Mouse (Mus musculus) limb, embryonic 10.5 days (tissue): ENCODE results near the gene Tor4a. TPM values are rescaled to one million over a fixed set of nuclear protein-coding genes. Genes with fewer than 3 reads are reported as not detected.
A peak's percentile ranks its signal among the peaks of the same experiment; 100 is the strongest.

Experiments
- DNase-seq: peaks from one replicate; pipeline ENCODE4 v3.0.0-alpha.2; 2017; ENCODE audit warnings: low spot score
- H3K27ac ChIP-seq: fragments of 300-500 bp; sonication (generic); 2 replicates; pipeline ENCODE4 v1.5.1; 2016; ENCODE audit warnings: mild to moderate bottlenecking
- H3K27me3 ChIP-seq: fragments of 300-500 bp; sonication (generic); 2 replicates; pipeline ENCODE4 v1.6.1; 2016; ENCODE audit warnings: low read depth, mild to moderate bottlenecking; ENCODE audit not compliant: poor library complexity, severe bottlenecking
- H3K36me3 ChIP-seq: fragments of 300-500 bp; sonication (generic); 2 replicates; pipeline ENCODE4 v1.6.1; 2016; ENCODE audit warnings: mild to moderate bottlenecking, moderate library complexity
- H3K4me1 ChIP-seq: fragments of 300-500 bp; sonication (generic); 2 replicates; pipeline ENCODE4 v1.6.1; 2016
- H3K4me3 ChIP-seq: fragments of 300-500 bp; sonication (generic); 2 replicates; pipeline ENCODE4 v1.5.1; 2016; ENCODE audit warnings: mild to moderate bottlenecking, moderate library complexity
- H3K9me3 ChIP-seq: fragments of 300-500 bp; sonication (generic); replicated peaks from 2 replicates; pipeline ENCODE4 v1.6.1; 2016; ENCODE audit warnings: mild to moderate bottlenecking
- WGBS: fragments of 180-500 bp; shearing (Covaris S2); methylation state at CpG from one replicate; pipeline ENCODE4 v1.1.7; 2016; 5-methylcytosine and 5-hydroxymethylcytosine counted together
- polyA plus RNA-seq: library from polyadenylated mRNA; unstranded; fragments of >200 nt; fragmentation: Nextera tagmentation; extraction: Ambion mirVana; gene quantifications from 2 replicates; pipeline ENCODE4 v1.2.1, GENCODE M21; 2016

The Tor4a gene
- polyA plus RNA-seq, 1 experiment from 2014 or later, result 3.2 TPM

- H3K27me3 ChIP-seq, result peaks cover 56% of the 10 kb centered on the region
- no peak within 1 kb of the TSS for H3K27ac ChIP-seq
- H3K4me3 ChIP-seq, result no peak within 1 kb of the TSS
- no peaks in the 10 kb centered on the region for H3K36me3 ChIP-seq
- DNase-seq, result no peak
- WGBS, result 95% methylated on average over 3 of the region's 3 CpGs
- H3K9me3 ChIP-seq, result no peaks in the 10 kb centered on the region
- H3K4me1 ChIP-seq, result peaks cover 5% of the 10 kb centered on the region
Measured at GRCm38 (mm10) chr2:25234050-25234449, 37.4 kb upstream of the Tor4a start, which contains the start of gene Slc34a3. Slc34a3 (minus strand) TSS chr2:25234364.

DNA sequence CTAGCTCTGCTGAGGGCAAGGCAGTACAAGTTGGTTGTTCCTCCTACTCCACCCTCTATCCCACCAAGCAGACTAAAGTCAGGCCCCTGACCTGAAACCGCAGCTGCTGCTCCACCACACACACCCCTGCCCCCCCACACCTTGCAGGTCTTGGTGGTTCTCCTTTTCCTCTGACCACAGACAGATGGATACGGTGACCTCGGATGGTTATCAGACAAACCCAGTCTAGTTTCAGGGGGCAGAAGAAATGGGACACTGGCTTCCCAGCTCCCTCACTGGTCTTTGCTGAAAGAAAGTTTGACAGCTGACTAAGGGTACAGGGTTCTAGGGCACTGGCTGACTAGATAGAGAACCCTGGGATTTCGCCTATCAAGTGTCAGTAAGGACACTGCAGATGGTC, 36.7 kb upstream of the Tor4a start:
- H3K4me3 ChIP-seq, result no peak overlapping the region
- peaks cover 52% of the 10 kb centered on the region for H3K27me3 ChIP-seq
- peaks cover 11% of the 10 kb centered on the region for H3K4me1 ChIP-seq
- no peaks in the 10 kb centered on the region for H3K9me3 ChIP-seq
- no peak for DNase-seq
- H3K36me3 ChIP-seq, result no peaks in the 10 kb centered on the region
- H3K27ac ChIP-seq, result no peak overlapping the region
- WGBS, result 81% methylated on average over 4 of the region's 4 CpGs

- H3K9me3 ChIP-seq, result no peaks in the 10 kb centered on the region
- peaks cover 41% of the 10 kb centered on the region for H3K27me3 ChIP-seq
- H3K36me3 ChIP-seq, result no peaks in the 10 kb centered on the region
- DNase-seq, result no peak
- H3K4me1 ChIP-seq, result peaks cover 18% of the 10 kb centered on the region
- H3K27ac ChIP-seq, result no peak overlapping the region
- WGBS, result 61% methylated on average over 12 of the region's 12 CpGs
- H3K4me3 ChIP-seq, result no peak overlapping the region
Measured at GRCm38 (mm10) chr2:25231038-25231437, 34.4 kb upstream of the Tor4a start.

DNA sequence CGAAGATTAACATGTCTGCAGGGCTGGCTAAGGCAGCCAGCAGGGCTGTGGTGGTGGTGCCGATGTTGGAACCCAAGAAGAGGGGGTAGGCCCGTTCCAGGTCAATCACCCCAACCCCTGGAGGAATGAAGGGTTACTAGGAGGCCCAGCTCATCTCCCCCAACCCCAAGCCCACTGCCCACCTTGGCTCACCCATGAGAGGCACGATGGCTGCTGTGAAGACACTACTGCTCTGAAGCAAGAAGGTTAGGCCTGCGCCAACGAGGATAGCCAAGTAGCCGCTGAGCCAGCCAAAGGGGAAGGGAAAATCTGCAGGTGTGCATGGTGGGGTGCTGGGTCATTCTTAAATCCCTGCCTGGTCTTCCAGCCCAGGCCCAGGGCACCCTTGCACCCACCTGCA, 33.9 kb upstream of the Tor4a start:
- Histone ChIP-seq H3K36me3 (no peaks in the 10 kb centered on the region), H3K9me3 (no peaks in the 10 kb centered on the region), H3K4me3 (no peak overlapping the region), H3K27ac (no peak overlapping the region), H3K27me3 (peaks cover 36% of the 10 kb centered on the region), H3K4me1 (peaks cover 22% of the 10 kb centered on the region)
- 89% methylated on average over 7 of the region's 7 CpGs for WGBS
- DNase-seq, result no peak

DNA sequence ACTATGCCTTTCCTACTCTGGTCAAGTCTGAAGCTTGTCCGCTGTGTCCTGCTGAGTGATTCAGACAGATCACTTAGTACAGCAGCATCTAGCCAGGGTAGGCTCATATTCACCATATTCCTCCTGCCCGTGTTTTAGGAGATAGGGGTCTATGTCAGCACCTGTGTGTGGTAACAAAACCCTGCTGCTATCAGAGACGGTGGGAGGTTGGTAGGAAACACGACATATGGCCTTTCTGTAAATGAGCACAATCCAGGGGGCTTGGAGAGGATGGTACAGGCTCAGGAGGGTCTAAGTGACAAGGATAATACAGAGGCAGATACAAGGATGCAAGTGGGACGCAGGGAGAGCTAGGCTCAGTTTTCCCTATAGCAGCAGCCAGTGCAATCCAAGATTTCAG, 32.9 kb upstream of the Tor4a start:
- Histone ChIP-seq H3K27me3 (peaks cover 27% of the 10 kb centered on the region; the same call in 1 of the 2 replicates), H3K4me1 (peaks cover 26% of the 10 kb centered on the region), H3K27ac (no peak overlapping the region), H3K36me3 (no peaks in the 10 kb centered on the region), H3K4me3 (no peak overlapping the region), H3K9me3 (no peaks in the 10 kb centered on the region)
- DNase-seq, result no peak
- WGBS, result 88% methylated on average over 5 of the region's 5 CpGs

DNA sequence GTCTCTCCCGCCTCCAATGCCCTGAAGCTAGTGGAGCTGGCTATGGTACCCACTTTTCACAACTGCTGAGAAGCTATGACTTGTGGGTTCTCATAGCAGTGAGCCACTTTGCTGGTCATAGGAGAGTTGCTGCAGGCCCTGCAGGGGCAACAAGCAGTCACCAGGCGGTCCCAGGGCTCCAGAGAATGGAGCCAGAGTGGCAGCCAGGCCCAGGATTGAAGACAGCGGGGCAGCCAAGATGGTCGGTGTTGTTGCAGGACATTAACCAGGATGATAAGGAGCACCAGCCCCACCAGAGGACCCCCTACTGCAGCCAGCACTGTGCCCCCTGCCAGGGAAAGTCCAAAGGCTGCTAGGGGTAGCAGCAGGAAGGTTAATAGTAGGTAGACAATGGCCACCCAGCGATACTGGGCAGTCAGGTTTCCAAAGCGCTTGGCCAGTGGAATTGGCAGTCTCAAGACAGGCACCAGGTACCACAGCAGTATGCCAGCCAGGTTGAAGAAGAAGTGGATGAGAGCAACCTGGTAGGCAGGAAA, 32.4 kb upstream of the Tor4a start:
- 72% methylated on average over 6 of the region's 6 CpGs for WGBS
- H3K27ac ChIP-seq, result peak overlapping the region; percentile 82
- no peaks in the 10 kb centered on the region for H3K9me3 ChIP-seq
- H3K4me1 ChIP-seq, result peaks cover 26% of the 10 kb centered on the region
- peak overlapping the region; percentile 41 for H3K4me3 ChIP-seq
- H3K36me3 ChIP-seq, result no peaks in the 10 kb centered on the region
- H3K27me3 ChIP-seq, result peaks cover 27% of the 10 kb centered on the region; the same call in 1 of the 2 replicates
- no peak for DNase-seq

DNA sequence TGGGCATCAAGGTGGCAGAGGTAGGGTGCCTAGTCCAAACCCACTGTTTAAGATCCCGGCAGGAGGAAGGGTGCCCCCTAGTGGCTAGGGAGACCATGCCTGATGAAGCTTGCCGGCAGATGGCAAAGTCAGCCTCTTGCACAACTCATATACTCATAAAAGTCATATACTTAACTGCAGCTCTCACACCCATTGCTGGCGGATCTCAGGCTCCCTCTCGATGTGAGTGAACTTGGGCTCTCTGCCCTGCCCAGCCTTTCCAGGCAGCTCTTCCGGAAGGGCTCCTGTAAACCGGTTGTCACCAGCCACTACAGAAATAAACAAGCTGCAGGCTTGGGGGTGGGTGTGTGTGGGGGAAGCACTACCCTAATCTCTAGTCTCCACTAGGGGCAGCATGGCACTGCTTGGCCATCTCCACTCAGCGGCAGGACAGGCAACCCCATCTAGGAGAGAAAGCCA, 31.8 kb upstream of the Tor4a start:
- Histone ChIP-seq H3K4me3 (peak overlapping the region; percentile 41), H3K9me3 (no peaks in the 10 kb centered on the region), H3K4me1 (peaks cover 30% of the 10 kb centered on the region), H3K36me3 (peaks cover 2% of the 10 kb centered on the region), H3K27me3 (peaks cover 27% of the 10 kb centered on the region; the same call in 1 of the 2 replicates), H3K27ac (peak overlapping the region; percentile 82)
- DNase-seq, result peak; percentile 83
- 2% methylated on average over 7 of the region's 7 CpGs for WGBS

GRCm38 (mm10) chr2:25227406-25227805, 30.7 kb upstream of the Tor4a start:
- H3K27ac ChIP-seq, result 0 out of 2 replicates have a peak overlapping the region, but pooled peaks have one; percentile 20

DNA sequence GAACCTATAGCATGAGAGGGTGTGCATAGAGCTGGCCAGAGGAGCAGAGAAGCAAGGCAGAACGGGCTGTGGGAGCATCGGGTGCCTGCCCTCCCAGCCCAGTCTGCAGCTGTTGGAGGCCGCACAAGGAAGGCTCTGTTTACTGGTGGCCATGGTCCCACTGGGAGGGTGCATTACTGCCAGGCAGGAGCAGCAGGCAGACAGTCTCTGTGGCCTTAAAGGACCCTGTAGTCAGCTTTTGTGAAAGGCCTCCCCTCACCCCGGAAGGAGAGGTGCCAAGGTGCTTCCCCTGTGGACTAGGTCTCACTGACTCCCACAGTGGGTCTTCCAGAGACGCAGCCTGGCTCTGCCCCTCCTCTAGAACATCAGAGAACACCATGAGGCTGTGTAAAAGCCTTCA, 30.2 kb upstream of the Tor4a start:
- no peak for DNase-seq
- Histone ChIP-seq H3K27ac (peak overlapping the region; percentile 20; the same call in 1 of the 2 replicates), H3K4me1 (peaks cover 34% of the 10 kb centered on the region), H3K27me3 (peaks cover 16% of the 10 kb centered on the region; the same call in 1 of the 2 replicates), H3K9me3 (no peaks in the 10 kb centered on the region), H3K36me3 (peaks cover 17% of the 10 kb centered on the region), H3K4me3 (no peak overlapping the region)
- 83% methylated on average over 5 of the region's 5 CpGs for WGBS

More at GRCm38 (mm10) chr2:25227406-25227805, 30.7 kb upstream of the Tor4a start:
- H3K4me1 ChIP-seq, result peaks cover 34% of the 10 kb centered on the region
- H3K9me3 ChIP-seq, result no peaks in the 10 kb centered on the region
- no peak overlapping the region for H3K4me3 ChIP-seq
- WGBS, result 92% methylated on average over 4 of the region's 4 CpGs
- H3K36me3 ChIP-seq, result peaks cover 11% of the 10 kb centered on the region
- H3K27me3 ChIP-seq, result peaks cover 22% of the 10 kb centered on the region; the same call in 1 of the 2 replicates
- DNase-seq, result no peak

- Histone ChIP-seq H3K36me3 (peaks cover 24% of the 10 kb centered on the region), H3K27ac (peak overlapping the region; percentile 95), H3K27me3 (peaks cover 7% of the 10 kb centered on the region; the same call in 1 of the 2 replicates), H3K4me3 (peak overlapping the region; percentile 75), H3K9me3 (no peaks in the 10 kb centered on the region), H3K4me1 (peaks cover 34% of the 10 kb centered on the region)
- 83% methylated on average over 8 of the region's 8 CpGs for WGBS
- no peak for DNase-seq
Measured at GRCm38 (mm10) chr2:25225811-25226379, 29.2 kb upstream of the Tor4a start.

GRCm38 (mm10) chr2:25224766-25225752, 28.4 kb upstream of the Tor4a start:
- 2% methylated on average over 41 of the region's 41 CpGs for WGBS

DNA sequence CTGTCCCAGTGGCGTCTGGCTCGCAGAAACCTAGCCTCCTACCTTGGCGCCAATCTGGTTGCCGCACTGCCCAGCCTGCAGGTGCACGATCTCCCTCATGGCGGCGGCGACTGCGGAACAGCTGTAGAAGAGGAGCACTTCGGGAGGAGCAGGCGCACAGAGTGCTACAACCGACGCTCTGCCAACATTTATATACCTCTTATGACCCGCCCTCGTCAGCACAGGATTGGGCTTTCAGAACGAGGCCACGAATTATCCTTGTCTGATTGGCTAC, 27.7 kb upstream of the Tor4a start, which contains the start of gene Tubb4b:
Gene Tubb4b (minus strand): TSS at position 211 of the 274 bp plus-strand sequence.
- H3K36me3 ChIP-seq, result peaks cover 24% of the 10 kb centered on the region
- WGBS, result 0% methylated on average over 17 of the region's 17 CpGs
- H3K4me1 ChIP-seq, result peaks cover 34% of the 10 kb centered on the region
- H3K4me3 ChIP-seq, result peak within 1 kb of the TSS; percentile 75
- H3K27ac ChIP-seq, result peak within 1 kb of the TSS; percentile 95
- DNase-seq, result no peak
- no peaks in the 10 kb centered on the region for H3K27me3 ChIP-seq
- no peaks in the 10 kb centered on the region for H3K9me3 ChIP-seq

More at GRCm38 (mm10) chr2:25224766-25225752, 28.4 kb upstream of the Tor4a start:
- peaks cover 34% of the 10 kb centered on the region for H3K4me1 ChIP-seq
- peak overlapping the region; percentile 75 for H3K4me3 ChIP-seq
- peak; percentile 94 for DNase-seq
- no peaks in the 10 kb centered on the region for H3K27me3 ChIP-seq
- H3K27ac ChIP-seq, result peak overlapping the region; percentile 95
- no peaks in the 10 kb centered on the region for H3K9me3 ChIP-seq
- peaks cover 24% of the 10 kb centered on the region for H3K36me3 ChIP-seq
